Mouse (Mus musculus): ENCODE data around the gene Gabbr2. TPM values are rescaled to one million over a fixed set of nuclear protein-coding genes. Genes with fewer than 3 reads are reported as not detected.

Gabbr2 gene
- polyA plus RNA-seq, 1 experiment from 2014 or later = 16.4 TPM

- no peak overlapping the region for H3K4me2 ChIP-seq (ENCODE audit: low read depth, low read length)
- no peaks in the 10 kb centered on the region for H3K27me3 ChIP-seq (ENCODE audit: control insufficient read depth, insufficient read depth, low read length)
- no peak for ATAC-seq (ENCODE audit: low read depth)
- WGBS = 77% methylated on average over 7 of the region's 7 CpGs
- no peaks in the 10 kb centered on the region for H3K9me3 ChIP-seq (ENCODE audit: control insufficient read depth, low read length)
- H3K36me3 ChIP-seq (ENCODE audit: control insufficient read depth, insufficient read depth, low read length) = no peaks in the 10 kb centered on the region
- no peak overlapping the region for H3K27ac ChIP-seq (ENCODE audit: low read depth, low read length)
- no peak overlapping the region for H3K9ac ChIP-seq (replicated peaks; ENCODE audit: low read depth, low read length)
- H3K4me3 ChIP-seq (ENCODE audit: low read depth, low read length) = no peak overlapping the region
- no peaks in the 10 kb centered on the region for H3K4me1 ChIP-seq (ENCODE audit: control insufficient read depth, insufficient read depth, low read length)
These were observed 154.3 kb downstream of the Gabbr2 start for GRCm38 (mm10) chr4:46837362-46837761.

DNA sequence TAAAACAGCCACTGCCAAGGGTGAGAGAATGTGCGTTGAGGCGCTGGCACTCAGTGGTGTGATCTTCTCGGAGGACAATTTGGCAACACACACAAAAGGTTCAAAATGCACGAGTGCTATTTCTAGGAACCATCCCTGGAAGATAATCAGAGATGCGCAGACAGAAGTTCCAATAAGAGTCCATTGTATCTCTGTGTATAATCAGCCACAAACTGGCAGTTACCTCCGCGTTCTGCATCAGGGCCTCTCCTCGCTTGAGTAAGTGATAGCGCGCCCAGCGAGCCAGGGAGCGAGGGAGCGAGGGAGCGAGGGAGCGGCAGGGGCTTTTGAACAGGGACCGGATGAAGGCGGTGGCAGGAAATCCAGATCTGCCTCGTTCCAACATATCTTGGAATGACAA lies 155.6 kb downstream of the Gabbr2 start:
- Histone ChIP-seq H3K27me3 (ENCODE audit: control insufficient read depth, insufficient read depth, low read length) (no peaks in the 10 kb centered on the region), H3K9me3 (ENCODE audit: control insufficient read depth, low read length) (no peaks in the 10 kb centered on the region), H3K36me3 (ENCODE audit: control insufficient read depth, insufficient read depth, low read length) (no peaks in the 10 kb centered on the region), H3K9ac (replicated peaks; ENCODE audit: low read depth, low read length) (no peak overlapping the region), H3K27ac (ENCODE audit: low read depth, low read length) (0 out of 2 replicates have a peak overlapping the region, but pooled peaks have one; percentile 30), H3K4me3 (ENCODE audit: low read depth, low read length) (no peak overlapping the region), H3K4me2 (ENCODE audit: low read depth, low read length) (no peak overlapping the region), H3K4me1 (ENCODE audit: control insufficient read depth, insufficient read depth, low read length) (no peaks in the 10 kb centered on the region)
- ATAC-seq (ENCODE audit: low read depth) = no peak
- WGBS = 54% methylated on average over 18 of the region's 18 CpGs

DNA sequence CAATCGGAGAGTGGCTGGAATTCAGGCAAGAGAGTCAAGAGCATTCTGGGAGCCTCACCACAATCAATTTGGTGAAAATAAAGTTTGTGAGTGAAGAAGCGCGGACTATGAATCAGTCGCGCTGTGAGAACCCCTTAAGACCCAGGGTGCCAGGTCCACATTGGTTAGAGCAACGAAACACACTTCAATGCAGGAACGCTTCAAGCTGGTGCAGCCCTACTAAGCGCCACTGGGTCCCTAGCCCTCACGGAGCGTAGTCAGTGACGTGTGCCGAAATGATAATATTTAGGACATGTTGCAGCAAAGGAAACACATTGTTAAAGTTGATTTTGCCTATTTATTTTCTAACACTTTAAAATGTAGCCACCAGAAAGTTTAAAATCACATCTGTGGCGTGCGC lies 156.6 kb downstream of the Gabbr2 start:
- H3K4me2 ChIP-seq (ENCODE audit: low read depth, low read length) = no peak overlapping the region
- no peaks in the 10 kb centered on the region for H3K27me3 ChIP-seq (ENCODE audit: control insufficient read depth, insufficient read depth, low read length)
- H3K4me1 ChIP-seq (ENCODE audit: control insufficient read depth, insufficient read depth, low read length) = no peaks in the 10 kb centered on the region
- H3K36me3 ChIP-seq (ENCODE audit: control insufficient read depth, insufficient read depth, low read length) = no peaks in the 10 kb centered on the region
- H3K9me3 ChIP-seq (ENCODE audit: control insufficient read depth, low read length) = no peaks in the 10 kb centered on the region
- no peak overlapping the region for H3K27ac ChIP-seq (ENCODE audit: low read depth, low read length)
- ATAC-seq (ENCODE audit: low read depth) = no peak
- 96% methylated on average over 14 of the region's 14 CpGs for WGBS
- H3K9ac ChIP-seq (replicated peaks; ENCODE audit: low read depth, low read length) = no peak overlapping the region
- no peak overlapping the region for H3K4me3 ChIP-seq (ENCODE audit: low read depth, low read length)

DNA sequence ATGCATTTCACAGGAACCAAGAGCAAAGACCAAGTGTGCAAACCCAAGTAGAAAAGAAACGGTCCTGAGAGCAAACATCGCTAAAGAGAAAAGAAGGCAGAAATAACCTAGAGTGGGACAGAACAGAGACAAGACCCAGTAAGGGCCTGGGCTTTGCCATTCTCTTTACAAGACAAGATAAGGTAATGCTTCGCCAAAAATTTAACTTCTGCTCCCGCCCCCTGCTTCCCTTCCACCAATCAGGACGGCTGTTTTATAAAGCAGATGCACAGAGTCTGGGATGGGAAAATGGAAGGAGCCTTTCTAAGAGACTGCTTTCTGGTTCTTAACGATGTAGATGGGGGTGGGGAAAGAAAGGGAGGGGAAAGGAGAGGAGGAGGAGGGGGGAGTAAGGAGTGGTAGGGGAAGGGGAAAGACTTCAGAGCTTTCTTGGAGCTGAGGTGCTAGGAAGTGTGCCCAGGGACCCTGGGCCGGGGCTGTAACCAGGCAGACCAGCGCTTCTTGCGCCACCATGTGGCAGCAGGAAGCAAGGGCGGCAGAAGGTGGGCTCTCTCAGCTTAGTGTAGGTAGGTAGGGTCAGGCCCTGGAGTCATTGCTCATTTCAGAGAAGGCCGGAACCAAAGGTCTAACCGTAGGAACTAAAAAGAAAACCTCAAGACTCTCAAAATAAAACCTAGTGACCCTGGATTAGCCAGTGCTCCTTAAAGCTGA lies 158.7 kb downstream of the Gabbr2 start:
- Histone ChIP-seq H3K27me3 (ENCODE audit: control insufficient read depth, insufficient read depth, low read length) (no peaks in the 10 kb centered on the region), H3K27ac (ENCODE audit: low read depth, low read length) (no peak overlapping the region), H3K9ac (replicated peaks; ENCODE audit: low read depth, low read length) (no peak overlapping the region), H3K4me3 (ENCODE audit: low read depth, low read length) (no peak overlapping the region), H3K4me2 (ENCODE audit: low read depth, low read length) (no peak overlapping the region), H3K4me1 (ENCODE audit: control insufficient read depth, insufficient read depth, low read length) (no peaks in the 10 kb centered on the region; the same call in 1 of the 2 replicates), H3K36me3 (ENCODE audit: control insufficient read depth, insufficient read depth, low read length) (no peaks in the 10 kb centered on the region), H3K9me3 (ENCODE audit: control insufficient read depth, low read length) (no peaks in the 10 kb centered on the region)
- no peak for ATAC-seq (ENCODE audit: low read depth)
- 45% methylated on average over 12 of the region's 12 CpGs for WGBS

- H3K27me3 ChIP-seq (ENCODE audit: control insufficient read depth, insufficient read depth, low read length) = no peaks in the 10 kb centered on the region
- H3K36me3 ChIP-seq (ENCODE audit: control insufficient read depth, insufficient read depth, low read length) = no peaks in the 10 kb centered on the region
- no peaks in the 10 kb centered on the region for H3K9me3 ChIP-seq (ENCODE audit: control insufficient read depth, low read length)
- H3K27ac ChIP-seq (ENCODE audit: low read depth, low read length) = no peak overlapping the region
- no peak for ATAC-seq (ENCODE audit: low read depth)
- no peak overlapping the region for H3K9ac ChIP-seq (replicated peaks; ENCODE audit: low read depth, low read length)
- no peak overlapping the region for H3K4me3 ChIP-seq (ENCODE audit: low read depth, low read length)
- WGBS = 50% methylated on average over 2 of the region's 2 CpGs
- no peak overlapping the region for H3K4me2 ChIP-seq (ENCODE audit: low read depth, low read length)
- no peaks in the 10 kb centered on the region; the same call in 1 of the 2 replicates for H3K4me1 ChIP-seq (ENCODE audit: control insufficient read depth, insufficient read depth, low read length)
These were observed 162.0 kb downstream of the Gabbr2 start for GRCm38 (mm10) chr4:46829656-46830055.

DNA sequence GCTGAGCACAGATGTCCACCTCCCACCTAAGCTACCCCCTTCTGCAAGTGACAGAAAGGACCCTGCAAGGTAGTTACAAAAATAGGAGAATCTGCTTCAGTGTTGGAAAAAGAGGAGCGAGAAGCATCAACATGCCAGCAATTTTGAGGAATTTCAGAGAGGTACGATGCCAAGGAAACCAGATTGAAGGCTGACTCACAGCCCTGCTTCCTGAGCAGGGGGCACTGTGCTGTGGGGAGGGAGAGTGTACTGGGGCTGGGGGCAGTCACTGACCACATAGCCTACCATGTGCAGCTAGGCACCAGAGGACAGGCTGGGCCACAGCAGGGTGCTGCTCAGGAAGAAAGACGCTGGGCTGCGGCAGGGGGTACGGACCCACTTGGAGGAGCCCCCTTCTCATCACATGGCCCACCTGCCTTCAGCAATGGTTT lies 163.5 kb downstream of the Gabbr2 start:
- 86% methylated on average over 5 of the region's 5 CpGs for WGBS
- H3K27ac ChIP-seq (ENCODE audit: low read depth, low read length) = no peak overlapping the region
- no peak overlapping the region for H3K9ac ChIP-seq (replicated peaks; ENCODE audit: low read depth, low read length)

DNA sequence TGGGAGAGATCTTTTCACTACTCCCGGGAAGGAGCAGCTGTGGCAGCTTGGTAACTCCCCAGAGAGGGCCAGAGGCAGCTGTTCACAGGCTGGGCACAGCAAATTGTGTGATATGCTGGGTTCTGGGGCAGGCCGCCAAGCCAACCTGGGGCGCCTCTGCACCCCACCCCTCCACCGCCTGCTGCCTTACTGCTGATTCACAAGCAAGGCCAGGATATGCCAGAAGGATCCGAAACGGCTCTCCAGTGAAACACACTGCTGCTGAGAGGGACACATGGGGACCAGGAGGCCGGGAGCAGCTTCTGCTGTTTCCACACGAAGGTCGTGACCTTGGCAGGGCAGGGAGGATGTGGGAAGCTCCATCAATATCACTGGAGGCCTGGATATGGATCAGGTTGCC lies 164.2 kb downstream of the Gabbr2 start:
- Histone ChIP-seq H3K4me3 (ENCODE audit: low read depth, low read length) (no peak overlapping the region), H3K9ac (replicated peaks; ENCODE audit: low read depth, low read length) (no peak overlapping the region), H3K36me3 (ENCODE audit: control insufficient read depth, insufficient read depth, low read length) (no peaks in the 10 kb centered on the region), H3K4me2 (ENCODE audit: low read depth, low read length) (no peak overlapping the region), H3K27me3 (ENCODE audit: control insufficient read depth, insufficient read depth, low read length) (no peaks in the 10 kb centered on the region), H3K9me3 (ENCODE audit: control insufficient read depth, low read length) (no peaks in the 10 kb centered on the region), H3K27ac (ENCODE audit: low read depth, low read length) (no peak overlapping the region), H3K4me1 (ENCODE audit: control insufficient read depth, insufficient read depth, low read length) (no peaks in the 10 kb centered on the region; the same call in 1 of the 2 replicates)
- WGBS = 52% methylated on average over 9 of the region's 9 CpGs
- ATAC-seq (ENCODE audit: low read depth) = peak; percentile 44

More for the DNA sequence above, 163.5 kb downstream of the Gabbr2 start:
- Histone ChIP-seq H3K4me2 (ENCODE audit: low read depth, low read length) (no peak overlapping the region), H3K9me3 (ENCODE audit: control insufficient read depth, low read length) (no peaks in the 10 kb centered on the region), H3K36me3 (ENCODE audit: control insufficient read depth, insufficient read depth, low read length) (no peaks in the 10 kb centered on the region), H3K4me1 (ENCODE audit: control insufficient read depth, insufficient read depth, low read length) (no peaks in the 10 kb centered on the region; the same call in 1 of the 2 replicates), H3K4me3 (ENCODE audit: low read depth, low read length) (no peak overlapping the region), H3K27me3 (ENCODE audit: control insufficient read depth, insufficient read depth, low read length) (no peaks in the 10 kb centered on the region)
- ATAC-seq (ENCODE audit: low read depth) = no peak

DNA sequence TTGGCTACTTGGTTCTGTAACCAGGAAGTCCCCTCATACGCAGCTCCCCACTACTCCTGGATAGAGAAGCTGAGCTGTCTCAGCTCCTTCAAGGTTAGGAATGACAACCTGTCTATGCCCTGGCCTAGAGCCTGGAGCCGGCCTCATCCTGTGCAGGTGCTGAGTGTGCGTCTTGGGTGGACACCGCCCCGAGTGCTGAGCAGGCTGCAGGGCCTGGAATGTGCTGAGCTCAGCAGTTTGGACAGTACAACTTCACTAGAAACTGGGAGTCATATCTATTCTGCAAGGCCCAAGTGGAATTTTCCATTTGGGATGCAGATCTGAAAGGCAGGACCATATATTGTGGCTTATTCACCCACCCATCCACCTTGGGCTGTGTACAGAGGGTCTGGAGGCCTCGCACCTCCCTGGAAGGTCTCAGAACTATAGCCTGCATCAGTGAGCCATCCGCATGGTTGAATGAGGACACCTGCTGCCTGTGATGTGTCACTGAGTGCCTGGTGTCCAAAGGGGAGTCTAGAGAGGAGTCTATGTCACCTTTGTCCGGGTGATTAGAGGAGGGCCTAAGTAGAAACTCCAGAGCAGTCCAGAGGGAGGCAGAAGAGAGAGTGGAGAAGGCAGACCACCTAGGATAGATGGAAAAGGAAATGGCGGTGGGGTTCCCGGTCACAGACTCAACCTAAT lies 165.7 kb downstream of the Gabbr2 start:
- Histone ChIP-seq H3K4me1 (ENCODE audit: control insufficient read depth, insufficient read depth, low read length) (no peaks in the 10 kb centered on the region; the same call in 1 of the 2 replicates), H3K36me3 (ENCODE audit: control insufficient read depth, insufficient read depth, low read length) (no peaks in the 10 kb centered on the region), H3K9me3 (ENCODE audit: control insufficient read depth, low read length) (no peaks in the 10 kb centered on the region), H3K4me2 (ENCODE audit: low read depth, low read length) (no peak overlapping the region), H3K27ac (ENCODE audit: low read depth, low read length) (no peak overlapping the region), H3K4me3 (ENCODE audit: low read depth, low read length) (no peak overlapping the region), H3K27me3 (ENCODE audit: control insufficient read depth, insufficient read depth, low read length) (no peaks in the 10 kb centered on the region), H3K9ac (replicated peaks; ENCODE audit: low read depth, low read length) (no peak overlapping the region)
- ATAC-seq (ENCODE audit: low read depth) = no peak
- WGBS = 91% methylated on average over 10 of the region's 10 CpGs

GRCm38 (mm10) chr4:46823738-46824137 lies 167.9 kb downstream of the Gabbr2 start:
- no peak for ATAC-seq (ENCODE audit: low read depth)
- H3K9me3 ChIP-seq (ENCODE audit: control insufficient read depth, low read length) = no peaks in the 10 kb centered on the region
- no peaks in the 10 kb centered on the region for H3K36me3 ChIP-seq (ENCODE audit: control insufficient read depth, insufficient read depth, low read length)
- H3K9ac ChIP-seq (replicated peaks; ENCODE audit: low read depth, low read length) = no peak overlapping the region
- H3K4me2 ChIP-seq (ENCODE audit: low read depth, low read length) = no peak overlapping the region
- no peak overlapping the region for H3K4me3 ChIP-seq (ENCODE audit: low read depth, low read length)
- no peaks in the 10 kb centered on the region; the same call in 1 of the 2 replicates for H3K4me1 ChIP-seq (ENCODE audit: control insufficient read depth, insufficient read depth, low read length)
- H3K27ac ChIP-seq (ENCODE audit: low read depth, low read length) = no peak overlapping the region
- 75% methylated on average over 14 of the region's 14 CpGs for WGBS
- H3K27me3 ChIP-seq (ENCODE audit: control insufficient read depth, insufficient read depth, low read length) = no peaks in the 10 kb centered on the region
